Mouse (Mus musculus) spleen, adult 2 months (tissue): Measurements from ENCODE around the gene Eef2k. TPM values are rescaled to one million over a fixed set of nuclear protein-coding genes. Genes with fewer than 3 reads are reported as not detected.

Experiments used
- DNase-seq, 2 experiments: peaks; one replicate each; pipeline versions ENCODE4 v3.0.0 to v3.0.0-alpha.2; 2012 to 2021; ENCODE audit warnings: low spot score in 2 of 2, low read depth in 1 of 2
- H3K27ac ChIP-seq: fragments of 200-500 bp; 2 replicates; pipeline ENCODE4 v1.5.1; 2012; ENCODE audit warnings: low read length, inconsistent platforms; ENCODE audit not compliant: insufficient read depth
- H3K27me3 ChIP-seq: fragments of 200-500 bp; 2 replicates; pipeline ENCODE4 v1.6.1; 2012; ENCODE audit warnings: mild to moderate bottlenecking, moderate library complexity, low read length, inconsistent platforms; ENCODE audit not compliant: control insufficient read depth, insufficient read depth
- H3K36me3 ChIP-seq: fragments of 200-500 bp; 2 replicates; pipeline ENCODE4 v1.6.1; 2012; ENCODE audit warnings: mild to moderate bottlenecking, low read length, inconsistent platforms; ENCODE audit not compliant: control insufficient read depth, insufficient read depth
- H3K4me1 ChIP-seq: fragments of 200-500 bp; 2 replicates; pipeline ENCODE4 v1.6.1; 2011; ENCODE audit warnings: inconsistent platforms; ENCODE audit not compliant: control insufficient read depth, insufficient read depth, insufficient read length
- H3K4me3 ChIP-seq: fragments of 200-500 bp; 2 replicates; pipeline ENCODE4 v1.5.1; 2011; ENCODE audit warnings: mild to moderate bottlenecking, inconsistent platforms; ENCODE audit not compliant: insufficient read depth, insufficient read length; ENCODE audit errors: extremely low read depth
- CTCF ChIP-seq: fragments of 200-500 bp; IDR thresholded peaks from 2 replicates; pipeline ENCODE4 v1.5.1; 2011; ENCODE audit warnings: mild to moderate bottlenecking, inconsistent platforms; ENCODE audit not compliant: insufficient read depth, insufficient read length, insufficient replicate concordance; ENCODE audit errors: extremely low read depth
- POLR2A ChIP-seq: fragments of 200-500 bp; IDR thresholded peaks from 2 replicates; pipeline ENCODE4 v1.6.1; 2011; ENCODE audit warnings: low read depth, low read length, inconsistent platforms
- WGBS: fragments of 180-500 bp; shearing (Covaris S2); methylation state at CpG from one replicate; pipeline ENCODE4 v1.1.7; 2018; 5-methylcytosine and 5-hydroxymethylcytosine counted together
- polyA plus RNA-seq: library from polyadenylated mRNA; depleted of rRNA; stranded (reverse); fragments of >200 nt; gene quantifications from 2 replicates; pipeline ENCODE4 v1.2.3, GENCODE M21; 2012

Eef2k gene
- polyA plus RNA-seq, 1 experiment, result 15.8 TPM

GRCm38 (mm10) chr7:120835449-120836359, 6.9 kb upstream of the Eef2k start:
- Histone ChIP-seq H3K4me3 (peak overlapping the region; percentile 89), H3K36me3 (no peaks in the 10 kb centered on the region), H3K27me3 (no peaks in the 10 kb centered on the region), H3K4me1 (peaks cover 3% of the 10 kb centered on the region; the same call in 1 of the 2 replicates), H3K27ac (peak overlapping the region; percentile 60)
- TF ChIP-seq CTCF (peak; percentile 97), POLR2A (no peak)
- DNase-seq, result peak; percentile 91 to 95
- under 1% methylated on average over 41 of the region's 41 CpGs for WGBS

- H3K27me3 ChIP-seq, result no peaks in the 10 kb centered on the region
- 12% methylated on average over 12 of the region's 12 CpGs for WGBS
- no peak for DNase-seq
- H3K4me1 ChIP-seq, result peaks cover under 1% of the 10 kb centered on the region; the same call in 1 of the 2 replicates
- TF ChIP-seq POLR2A, result no peak
- no peak for TF ChIP-seq CTCF
- no peak overlapping the region for H3K27ac ChIP-seq
- H3K4me3 ChIP-seq, result peak overlapping the region; percentile 16; the same call in 1 of the 2 replicates
- no peaks in the 10 kb centered on the region for H3K36me3 ChIP-seq
Observed at GRCm38 (mm10) chr7:120836361-120836760, 6.3 kb upstream of the Eef2k start.

DNA sequence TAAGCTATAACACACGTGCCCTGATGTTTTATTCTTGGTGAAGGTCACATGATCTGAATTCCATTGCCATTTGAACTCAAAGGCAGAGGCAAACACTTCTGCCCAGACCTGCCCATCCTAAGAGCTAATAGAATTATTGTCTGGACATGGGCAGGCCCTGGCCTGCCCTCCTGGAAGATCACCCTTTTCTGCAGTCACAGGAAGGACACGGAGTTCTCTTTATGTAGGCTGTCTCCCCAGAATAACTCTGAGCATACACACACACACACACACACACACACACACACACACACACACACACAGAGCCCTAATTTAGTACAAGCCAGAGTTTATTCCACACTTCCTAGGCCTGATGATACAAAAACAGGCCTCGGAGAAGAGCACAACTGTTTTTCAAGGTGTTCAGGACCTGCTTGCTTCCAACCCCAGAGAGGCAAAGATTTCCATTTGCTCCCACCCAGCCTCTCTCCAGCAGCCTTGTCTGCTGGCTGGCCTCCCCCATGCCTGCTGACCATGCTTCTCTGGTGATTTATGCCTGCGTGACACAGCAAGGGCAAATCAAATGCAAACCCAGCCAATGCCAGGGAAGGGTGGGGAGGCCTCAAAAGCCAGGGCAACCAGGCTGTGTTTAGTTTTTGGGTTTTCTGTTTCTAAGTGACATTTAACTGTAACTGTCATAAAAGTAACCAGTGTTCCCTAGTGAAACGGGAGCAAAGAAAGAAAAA, 4.0 kb upstream of the Eef2k start:
- H3K4me1 ChIP-seq, result no peaks in the 10 kb centered on the region; the same call in 1 of the 2 replicates
- H3K36me3 ChIP-seq, result no peaks in the 10 kb centered on the region
- no peak overlapping the region for H3K4me3 ChIP-seq
- no peak for DNase-seq
- TF ChIP-seq POLR2A (no peak), CTCF (no peak)
- WGBS, result 74% methylated on average over 5 of the region's 5 CpGs
- H3K27ac ChIP-seq, result no peak overlapping the region
- H3K27me3 ChIP-seq, result no peaks in the 10 kb centered on the region

DNA sequence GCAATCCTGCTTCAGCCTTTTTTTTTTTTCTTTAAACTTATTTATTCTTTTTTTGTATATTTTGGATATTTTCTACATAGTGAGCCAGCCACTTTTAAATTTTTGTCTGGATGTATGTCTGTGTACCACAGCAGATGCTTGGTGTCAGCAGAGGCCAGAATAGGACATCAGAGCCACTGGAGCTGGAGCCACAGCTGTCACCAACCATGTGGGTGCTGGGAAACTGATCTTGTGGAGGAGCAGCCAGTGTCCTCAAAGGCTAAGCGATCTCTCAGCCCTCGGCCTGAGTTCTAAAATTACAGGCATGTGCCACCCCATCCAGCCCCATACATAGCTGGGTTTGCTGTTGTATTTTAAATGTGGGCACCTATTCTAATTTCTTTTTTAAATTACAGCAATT, 2.8 kb upstream of the Eef2k start:
- no peaks in the 10 kb centered on the region for H3K36me3 ChIP-seq
- H3K27me3 ChIP-seq, result no peaks in the 10 kb centered on the region
- WGBS, result 97% methylated on average over 2 of the region's 2 CpGs

GRCm38 (mm10) chr7:120843037-120843621, 498 bp downstream of the Eef2k start:
- DNase-seq, result peak; percentile 42 to 56
- H3K4me3 ChIP-seq, result peak overlapping the region; percentile 79
- H3K27ac ChIP-seq, result peak overlapping the region; percentile 63
- no peaks in the 10 kb centered on the region for H3K27me3 ChIP-seq
- TF ChIP-seq POLR2A (no peak), CTCF (no peak)
- WGBS, result under 1% methylated on average over 40 of the region's 40 CpGs
- no peaks in the 10 kb centered on the region for H3K36me3 ChIP-seq
- H3K4me1 ChIP-seq, result peaks cover 4% of the 10 kb centered on the region; the same call in 1 of the 2 replicates

More for the DNA sequence above, 2.8 kb upstream of the Eef2k start:
- TF ChIP-seq POLR2A, result no peak
- TF ChIP-seq CTCF, result no peak
- no peak overlapping the region for H3K4me3 ChIP-seq
- H3K27ac ChIP-seq, result no peak overlapping the region
- DNase-seq, result no peak
- H3K4me1 ChIP-seq, result peaks cover 1% of the 10 kb centered on the region; the same call in 1 of the 2 replicates

DNA sequence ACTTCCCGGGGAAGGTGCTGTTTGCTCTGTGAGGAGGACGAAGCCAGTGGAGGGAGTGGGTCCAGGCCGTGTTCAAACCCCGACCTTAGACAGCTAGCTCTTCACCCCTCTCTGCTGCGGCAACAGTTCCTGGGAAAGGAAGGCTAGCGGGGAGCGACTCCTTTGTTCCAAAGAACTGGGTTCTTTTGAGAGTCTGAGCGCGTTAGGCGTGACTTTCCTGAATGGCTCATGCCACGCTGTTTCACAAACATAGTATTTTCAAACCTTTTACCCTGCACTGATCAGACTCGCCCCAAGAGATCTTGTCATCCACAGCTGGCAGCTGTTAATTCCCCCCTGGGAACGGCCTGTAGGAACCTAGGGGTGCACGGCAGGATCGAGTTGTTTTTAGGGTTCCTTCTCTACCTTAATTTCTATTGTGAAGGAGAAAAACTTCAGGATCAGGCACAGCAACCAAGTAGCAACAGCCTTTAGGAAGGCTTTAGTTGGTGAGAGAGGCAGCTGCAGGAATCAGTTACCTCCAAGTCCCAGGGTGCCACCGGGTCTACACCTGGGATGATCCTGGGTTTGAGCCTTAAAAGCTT, 1.3 kb downstream of the Eef2k start:
- DNase-seq, result no peak
- Histone ChIP-seq H3K36me3 (no peaks in the 10 kb centered on the region), H3K4me3 (peak overlapping the region; percentile 79), H3K27ac (peak overlapping the region; percentile 63; the same call in 1 of the 2 replicates), H3K4me1 (peaks cover 5% of the 10 kb centered on the region; the same call in 1 of the 2 replicates), H3K27me3 (no peaks in the 10 kb centered on the region)
- no peak for TF ChIP-seq POLR2A
- TF ChIP-seq CTCF, result no peak
- 10% methylated on average over 16 of the region's 16 CpGs for WGBS
